Mouse (Mus musculus) kidney, postnatal 0 days (tissue): ENCODE data around the gene Cnpy1. TPM values are rescaled to one million over a fixed set of nuclear protein-coding genes. Genes with fewer than 3 reads are reported as not detected.

Experiments used
- ATAC-seq: fragments of 200-750 bp; cut with Nextera tagmentation; replicated peaks from 2 replicates; pipeline ENCODE4 v1.8.0; 2017; ENCODE audit warnings: low read depth, moderate number of reproducible peaks, moderate TSS enrichment, moderate library complexity; ENCODE audit not compliant: low FRiP score
- DNase-seq: peaks from one replicate; pipeline ENCODE4 v3.0.0-alpha.2; 2016; ENCODE audit warnings: low spot score
- H3K27ac ChIP-seq: fragments of 300-500 bp; sonication (generic); 2 replicates; pipeline ENCODE4 v1.5.1; 2014; ENCODE audit warnings: mild to moderate bottlenecking
- H3K27me3 ChIP-seq: fragments of 300-500 bp; sonication (generic); 2 replicates; pipeline ENCODE4 v1.6.1; 2014; ENCODE audit warnings: low read length, mixed read lengths; ENCODE audit not compliant: insufficient read depth
- H3K36me3 ChIP-seq: fragments of 300-500 bp; sonication (generic); 2 replicates; pipeline ENCODE4 v1.6.1; 2014; ENCODE audit warnings: low read length, mixed read lengths; ENCODE audit not compliant: insufficient read depth
- H3K4me1 ChIP-seq: fragments of 300-500 bp; sonication (generic); replicated peaks from 2 replicates; pipeline ENCODE4 v1.6.1; 2014; ENCODE audit warnings: antibody characterized with exemption, low read length, mixed read lengths; ENCODE audit not compliant: insufficient read depth
- H3K4me2 ChIP-seq: fragments of 300-500 bp; sonication (generic); 2 replicates; pipeline ENCODE4 v1.6.1; 2014; ENCODE audit warnings: mild to moderate bottlenecking, low read length, moderate library complexity, mixed read lengths
- H3K4me3 ChIP-seq: fragments of 300-500 bp; sonication (generic); replicated peaks from 2 replicates; pipeline ENCODE4 v1.5.1; 2014; ENCODE audit warnings: low read depth, low read length
- H3K9ac ChIP-seq: fragments of 300-500 bp; sonication (generic); 2 replicates; pipeline ENCODE4 v1.6.1; 2014; ENCODE audit warnings: low read depth, low read length
- H3K9me3 ChIP-seq: fragments of 300-500 bp; sonication (generic); replicated peaks from 2 replicates; pipeline ENCODE4 v1.6.1; 2016; ENCODE audit warnings: low read length, inconsistent platforms, mixed read lengths
- CTCF ChIP-seq: IDR thresholded peaks from 2 replicates; pipeline ENCODE4 v1.5.1; 2016; ENCODE audit warnings: antibody characterized with exemption, low read depth, mild to moderate bottlenecking, moderate library complexity
- WGBS: fragments of 180-500 bp; shearing (Covaris S2); extraction: QIAGEN DNeasy Blood & Tissue Kit; methylation state at CpG from one replicate; pipeline ENCODE4 v1.1.7; 2014; 5-methylcytosine and 5-hydroxymethylcytosine counted together
- polyA plus RNA-seq: library from polyadenylated mRNA; unstranded; fragments of >200 nt; fragmentation: Nextera tagmentation; extraction: Ambion mirVana; gene quantifications from 2 replicates; pipeline ENCODE4 v1.2.1, GENCODE M21; 2015

Gene Cnpy1
- polyA plus RNA-seq, 1 experiment from 2014 or later, result 0.08 TPM

- Histone ChIP-seq H3K9ac (no peak overlapping the region), H3K36me3 (no peaks in the 10 kb centered on the region), H3K4me1 (no peaks in the 10 kb centered on the region), H3K27ac (no peak overlapping the region), H3K27me3 (peaks cover 85% of the 10 kb centered on the region), H3K4me2 (no peak overlapping the region), H3K9me3 (no peaks in the 10 kb centered on the region), H3K4me3 (no peak overlapping the region)
- no peak for ATAC-seq
- no peak for TF ChIP-seq CTCF
- no peak for DNase-seq
- WGBS, result 11% methylated on average over 4 of the region's 4 CpGs
Measured at GRCm38 (mm10) chr5:28172921-28173670, 72.5 kb downstream of the Cnpy1 start.

GRCm38 (mm10) chr5:28172261-28172920, 73.2 kb downstream of the Cnpy1 start:
- ATAC-seq (no peak), DNase-seq (no peak)
- Histone ChIP-seq H3K36me3 (no peaks in the 10 kb centered on the region), H3K4me3 (no peak overlapping the region), H3K9me3 (no peaks in the 10 kb centered on the region), H3K4me1 (no peaks in the 10 kb centered on the region), H3K9ac (no peak overlapping the region), H3K27ac (no peak overlapping the region), H3K4me2 (no peak overlapping the region), H3K27me3 (peaks cover 88% of the 10 kb centered on the region)
- no peak for TF ChIP-seq CTCF
- WGBS, result 15% methylated on average over 8 of the region's 8 CpGs

- 11% methylated on average over 5 of the region's 5 CpGs for WGBS
- H3K27ac ChIP-seq, result no peak overlapping the region
- H3K9me3 ChIP-seq, result no peaks in the 10 kb centered on the region
- H3K4me1 ChIP-seq, result peaks cover 3% of the 10 kb centered on the region; the same call in 1 of the 2 replicates
- H3K4me3 ChIP-seq, result no peak overlapping the region
- H3K9ac ChIP-seq, result no peak overlapping the region
- no peaks in the 10 kb centered on the region for H3K36me3 ChIP-seq
- TF ChIP-seq CTCF, result no peak
- ATAC-seq (no peak), DNase-seq (no peak)
- H3K27me3 ChIP-seq, result peaks cover 90% of the 10 kb centered on the region
- H3K4me2 ChIP-seq, result no peak overlapping the region
Measured at GRCm38 (mm10) chr5:28171667-28172066, 73.9 kb downstream of the Cnpy1 start.

- DNase-seq, result no peak
- Histone ChIP-seq H3K27ac (no peak overlapping the region), H3K9me3 (no peaks in the 10 kb centered on the region), H3K4me2 (no peak overlapping the region), H3K36me3 (no peaks in the 10 kb centered on the region), H3K4me1 (peaks cover 11% of the 10 kb centered on the region; the same call in 1 of the 2 replicates), H3K9ac (no peak overlapping the region), H3K4me3 (no peak overlapping the region), H3K27me3 (peaks cover 90% of the 10 kb centered on the region)
- no peak for ATAC-seq
- WGBS, result 5% methylated on average over 19 of the region's 19 CpGs
- TF ChIP-seq CTCF, result no peak
Measured at GRCm38 (mm10) chr5:28170892-28171291, 74.7 kb downstream of the Cnpy1 start.

- TF ChIP-seq CTCF, result no peak
- WGBS, result 11% methylated on average over 17 of the region's 17 CpGs
- Histone ChIP-seq H3K4me1 (peaks cover 18% of the 10 kb centered on the region; the same call in 1 of the 2 replicates), H3K4me3 (no peak overlapping the region), H3K27ac (no peak overlapping the region), H3K27me3 (peaks cover 89% of the 10 kb centered on the region), H3K4me2 (no peak overlapping the region), H3K9me3 (no peaks in the 10 kb centered on the region), H3K36me3 (no peaks in the 10 kb centered on the region), H3K9ac (no peak overlapping the region)
- ATAC-seq (no peak), DNase-seq (no peak)
Measured at GRCm38 (mm10) chr5:28170081-28170480, 75.5 kb downstream of the Cnpy1 start.

- Histone ChIP-seq H3K4me3 (no peak overlapping the region), H3K4me2 (no peak overlapping the region), H3K4me1 (peaks cover 18% of the 10 kb centered on the region; the same call in 1 of the 2 replicates), H3K36me3 (no peaks in the 10 kb centered on the region), H3K9ac (no peak overlapping the region), H3K27ac (no peak overlapping the region), H3K27me3 (peaks cover 88% of the 10 kb centered on the region), H3K9me3 (no peaks in the 10 kb centered on the region)
- TF ChIP-seq CTCF, result no peak
- ATAC-seq (no peak), DNase-seq (no peak)
- 19% methylated on average over 5 of the region's 5 CpGs for WGBS
Measured at GRCm38 (mm10) chr5:28169166-28169801, 76.3 kb downstream of the Cnpy1 start.
